Mouse (Mus musculus) lung, postnatal 0 days (tissue): ENCODE results near the gene Ccnh. TPM values are rescaled to one million over a fixed set of nuclear protein-coding genes. Genes with fewer than 3 reads are reported as not detected.
"Not testable (repeated sequence)": the region's sequence is repeated elsewhere in the genome, so short reads cannot be mapped to it uniquely, and the experiment has no call there.

Experiments
- ATAC-seq: fragments of 200-750 bp; cut with Nextera tagmentation; 2 replicates; pipeline ENCODE4 v1.8.0; 2017; ENCODE audit warnings: moderate library complexity
- DNase-seq: peaks from one replicate; pipeline ENCODE4 v3.0.0-alpha.2; 2016; ENCODE audit warnings: low spot score
- H3K27ac ChIP-seq: fragments of 300-500 bp; sonication (generic); 2 replicates; pipeline ENCODE4 v1.5.1; 2014; ENCODE audit warnings: antibody characterized with exemption, mild to moderate bottlenecking, low read length, mixed read lengths
- H3K27me3 ChIP-seq: fragments of 300-500 bp; sonication (generic); replicated peaks from 2 replicates; pipeline ENCODE4 v1.6.1; 2014; ENCODE audit warnings: low read length, mixed read lengths; ENCODE audit not compliant: insufficient read depth
- H3K36me3 ChIP-seq: fragments of 300-500 bp; sonication (generic); 2 replicates; pipeline ENCODE4 v1.6.1; 2014; ENCODE audit warnings: low read length, mixed read lengths; ENCODE audit not compliant: insufficient read depth
- H3K4me1 ChIP-seq: fragments of 300-500 bp; sonication (generic); 2 replicates; pipeline ENCODE4 v1.6.1; 2014; ENCODE audit warnings: antibody characterized with exemption, low read depth, low read length, mixed read lengths; ENCODE audit not compliant: insufficient read depth
- H3K4me2 ChIP-seq: fragments of 300-500 bp; sonication (generic); replicated peaks from 2 replicates; pipeline ENCODE4 v1.6.1; 2014; ENCODE audit warnings: low read depth, mild to moderate bottlenecking, low read length, moderate library complexity, mixed read lengths
- H3K4me3 ChIP-seq: fragments of 300-500 bp; sonication (generic); 2 replicates; pipeline ENCODE4 v1.5.1; 2014; ENCODE audit warnings: low read depth, low read length
- H3K9ac ChIP-seq: fragments of 300-500 bp; sonication (generic); replicated peaks from 2 replicates; pipeline ENCODE4 v1.6.1; 2014; ENCODE audit warnings: low read depth, mild to moderate bottlenecking
- H3K9me3 ChIP-seq: fragments of 300-500 bp; sonication (generic); 2 replicates; pipeline ENCODE4 v1.6.1; 2016; ENCODE audit warnings: low read length, mixed read lengths
- CTCF ChIP-seq: IDR thresholded peaks from 2 replicates; pipeline ENCODE4 v1.5.1; 2016; ENCODE audit warnings: antibody characterized with exemption, mild to moderate bottlenecking
- EP300 ChIP-seq: IDR thresholded peaks from 2 replicates; pipeline ENCODE4 v1.6.1; 2016; ENCODE audit warnings: antibody characterized with exemption, mild to moderate bottlenecking, control low read depth
- WGBS: fragments of 180-500 bp; shearing (Covaris S2); extraction: QIAGEN DNeasy Blood & Tissue Kit; methylation state at CpG from one replicate; pipeline ENCODE4 v1.1.7; 2014; 5-methylcytosine and 5-hydroxymethylcytosine counted together
- polyA plus RNA-seq: library from polyadenylated mRNA; unstranded; fragments of >200 nt; fragmentation: Nextera tagmentation; extraction: Ambion mirVana; gene quantifications from 2 replicates; pipeline ENCODE4 v1.2.1, GENCODE M21; 2015

The Ccnh gene
- polyA plus RNA-seq, result 43.6 and 43.8 TPM in 2 replicates

DNA sequence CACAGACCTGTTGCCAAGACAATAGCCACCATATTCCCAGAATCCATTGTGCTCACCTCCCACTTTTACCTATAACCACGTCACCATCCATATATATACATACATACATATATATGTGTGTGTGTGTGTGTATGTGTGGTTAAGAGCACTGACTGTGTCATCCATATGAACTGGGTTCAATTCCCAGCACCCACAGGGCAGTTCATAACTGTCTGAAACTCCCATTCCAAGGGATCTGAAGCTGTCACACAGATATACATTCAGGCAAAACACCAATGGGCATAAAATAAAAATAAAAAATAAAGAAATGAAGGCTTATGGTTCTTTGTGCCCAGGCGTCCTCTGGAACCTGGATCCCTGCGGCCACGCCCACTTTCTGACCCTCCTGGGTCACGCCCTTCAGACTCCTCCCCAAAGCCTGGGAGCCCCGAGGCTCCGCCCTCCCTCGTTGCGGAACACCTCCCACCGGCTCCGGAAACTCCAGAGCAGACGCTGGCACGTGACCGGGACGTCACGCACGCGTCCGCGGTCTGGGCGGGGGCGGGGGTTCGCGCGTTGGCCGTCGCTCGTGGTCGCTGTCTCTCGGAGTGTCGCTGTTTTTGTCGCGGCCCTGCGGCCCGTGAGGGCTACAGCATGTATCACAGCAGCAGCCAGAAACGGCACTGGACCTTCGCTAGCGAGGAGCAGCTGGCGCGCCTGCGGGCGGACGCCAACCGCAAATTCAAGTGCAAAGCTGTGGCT is at the start of gene Ccnh:
Gene Ccnh, plus strand, starts transcription at position 506 of the 741 bp plus-strand sequence.
- no peaks in the 10 kb centered on the region for H3K27me3 ChIP-seq
- TF ChIP-seq CTCF (peak; percentile 22; the same call in 1 of the 2 replicates), EP300 (no peak)
- peak; percentile 99 for ATAC-seq

DNA sequence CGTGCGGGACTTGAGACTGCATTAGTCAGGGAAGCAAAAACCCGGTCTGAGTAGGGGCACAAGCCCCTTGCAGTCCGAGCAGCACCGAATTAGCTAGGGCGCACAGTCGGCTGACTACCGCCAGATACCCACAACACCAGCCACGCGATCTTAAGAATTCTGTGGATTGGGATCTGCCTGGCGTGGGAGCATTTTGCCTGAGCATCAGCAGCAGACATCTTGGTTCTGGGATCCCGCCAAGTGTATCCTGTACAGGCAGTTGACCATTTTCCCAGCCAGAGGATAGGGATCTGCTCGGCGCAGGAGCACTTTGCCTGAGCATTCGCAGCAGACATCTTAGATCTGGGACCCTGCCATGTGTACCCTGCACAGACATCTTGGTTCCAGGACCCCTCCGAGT is 45.8 kb upstream of the Ccnh start:
- H3K9me3 ChIP-seq, result not testable (repeated sequence)

More for the DNA sequence above, at the start of gene Ccnh:
- 2% methylated on average over 44 of the region's 44 CpGs for WGBS
- H3K9me3 ChIP-seq, result no peaks in the 10 kb centered on the region
- H3K4me3 ChIP-seq, result peak within 1 kb of the TSS; percentile 76
- H3K27ac ChIP-seq, result peak within 1 kb of the TSS; percentile 87
- H3K4me2 ChIP-seq, result peak within 1 kb of the TSS; percentile 94
- no peaks in the 10 kb centered on the region for H3K4me1 ChIP-seq
- peak; percentile 97 for DNase-seq
- H3K36me3 ChIP-seq, result peaks cover 4% of the 10 kb centered on the region; the same call in 1 of the 2 replicates
- H3K9ac ChIP-seq, result peak within 1 kb of the TSS; percentile 70

DNA sequence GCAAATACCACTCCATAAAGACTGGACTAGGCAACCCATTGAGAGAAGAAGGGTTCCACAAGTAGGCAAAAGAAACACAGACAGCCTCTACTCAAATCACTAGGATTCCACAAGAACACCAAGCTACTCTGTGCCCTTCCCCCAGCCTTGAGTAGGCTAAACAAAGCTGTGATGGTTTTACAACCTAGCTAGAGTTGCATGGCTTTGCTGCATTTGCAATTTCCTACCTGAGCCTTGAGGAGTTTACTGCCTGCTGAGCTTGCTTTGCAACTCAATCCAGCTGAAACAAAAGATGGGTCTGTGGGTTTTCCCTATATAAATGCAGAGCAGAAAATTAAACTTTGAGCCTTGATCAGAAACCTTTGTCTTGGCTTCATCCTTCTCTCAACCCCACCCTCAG is 42.7 kb upstream of the Ccnh start:
- no peaks in the 10 kb centered on the region for H3K4me1 ChIP-seq
- no peak overlapping the region for H3K9ac ChIP-seq
- no peak for TF ChIP-seq CTCF
- TF ChIP-seq EP300, result no peak
- no peaks in the 10 kb centered on the region for H3K27me3 ChIP-seq
- ATAC-seq, result no peak
- no peaks in the 10 kb centered on the region for H3K9me3 ChIP-seq
- no peak overlapping the region for H3K4me2 ChIP-seq
- H3K4me3 ChIP-seq, result no peak overlapping the region
- no peak for DNase-seq
- H3K27ac ChIP-seq, result no peak overlapping the region
- no peaks in the 10 kb centered on the region for H3K36me3 ChIP-seq

More for the DNA sequence above, 45.8 kb upstream of the Ccnh start:
- not testable (repeated sequence) for H3K4me1 ChIP-seq, H3K9ac ChIP-seq, DNase-seq, H3K27me3 ChIP-seq, H3K27ac ChIP-seq, ATAC-seq, H3K36me3 ChIP-seq, H3K4me3 ChIP-seq, H3K4me2 ChIP-seq
- 89% methylated on average over 16 of the region's 16 CpGs for WGBS

DNA sequence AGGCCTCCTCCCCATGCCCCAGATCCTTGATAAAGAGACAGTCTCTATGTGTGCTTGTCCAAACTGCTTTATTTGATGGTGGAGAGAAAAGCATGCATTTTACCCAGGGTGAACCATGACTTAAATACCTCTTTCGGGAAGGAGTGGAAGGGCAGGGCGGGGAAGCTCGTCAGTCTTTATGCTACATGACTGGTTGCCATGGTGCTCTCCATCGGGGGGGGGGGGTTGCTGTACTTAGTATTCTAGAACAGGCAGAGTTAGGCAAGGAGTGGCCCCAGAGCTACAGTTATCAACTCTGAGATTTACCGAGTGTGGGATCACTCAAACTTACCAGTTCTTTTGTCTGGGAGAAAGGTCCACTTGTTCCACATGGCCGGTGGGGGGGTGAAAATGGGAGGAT is 34.5 kb upstream of the Ccnh start:
- no peak for TF ChIP-seq EP300
- TF ChIP-seq CTCF, result no peak
- no peak overlapping the region for H3K27ac ChIP-seq
- H3K4me2 ChIP-seq, result no peak overlapping the region
- no peaks in the 10 kb centered on the region for H3K9me3 ChIP-seq
- H3K9ac ChIP-seq, result no peak overlapping the region
- H3K36me3 ChIP-seq, result no peaks in the 10 kb centered on the region
- ATAC-seq (no peak), DNase-seq (no peak)
- no peaks in the 10 kb centered on the region for H3K4me1 ChIP-seq
- no peak overlapping the region for H3K4me3 ChIP-seq
- WGBS, result 84% methylated on average over 6 of the region's 6 CpGs
- no peaks in the 10 kb centered on the region for H3K27me3 ChIP-seq

DNA sequence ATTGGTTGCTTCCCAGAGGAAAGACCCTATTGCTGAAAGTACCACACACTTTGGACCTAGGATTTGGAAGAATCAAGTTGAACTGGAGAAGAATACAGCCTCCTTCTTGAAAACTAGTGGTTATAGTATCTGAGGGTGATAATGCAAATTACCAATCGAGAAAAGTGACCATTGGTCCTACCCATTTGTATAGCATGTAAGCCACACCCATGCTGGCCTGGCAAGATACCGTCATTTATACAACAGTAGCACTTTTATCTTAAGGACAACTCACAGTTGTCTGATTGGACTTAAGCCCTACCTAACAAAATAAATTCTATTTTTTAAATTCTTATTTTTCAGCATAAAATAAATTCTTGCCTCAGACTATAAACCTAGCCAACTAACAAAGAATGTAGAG is 29.2 kb upstream of the Ccnh start:
- 68% methylated on average over 2 of the region's 2 CpGs for WGBS
- Histone ChIP-seq H3K9ac (no peak overlapping the region), H3K36me3 (no peaks in the 10 kb centered on the region), H3K27me3 (no peaks in the 10 kb centered on the region), H3K27ac (no peak overlapping the region), H3K4me2 (no peak overlapping the region), H3K9me3 (no peaks in the 10 kb centered on the region), H3K4me1 (no peaks in the 10 kb centered on the region), H3K4me3 (no peak overlapping the region)
- DNase-seq, result no peak
- ATAC-seq, result no peak
- TF ChIP-seq EP300, result no peak
- TF ChIP-seq CTCF, result no peak

DNA sequence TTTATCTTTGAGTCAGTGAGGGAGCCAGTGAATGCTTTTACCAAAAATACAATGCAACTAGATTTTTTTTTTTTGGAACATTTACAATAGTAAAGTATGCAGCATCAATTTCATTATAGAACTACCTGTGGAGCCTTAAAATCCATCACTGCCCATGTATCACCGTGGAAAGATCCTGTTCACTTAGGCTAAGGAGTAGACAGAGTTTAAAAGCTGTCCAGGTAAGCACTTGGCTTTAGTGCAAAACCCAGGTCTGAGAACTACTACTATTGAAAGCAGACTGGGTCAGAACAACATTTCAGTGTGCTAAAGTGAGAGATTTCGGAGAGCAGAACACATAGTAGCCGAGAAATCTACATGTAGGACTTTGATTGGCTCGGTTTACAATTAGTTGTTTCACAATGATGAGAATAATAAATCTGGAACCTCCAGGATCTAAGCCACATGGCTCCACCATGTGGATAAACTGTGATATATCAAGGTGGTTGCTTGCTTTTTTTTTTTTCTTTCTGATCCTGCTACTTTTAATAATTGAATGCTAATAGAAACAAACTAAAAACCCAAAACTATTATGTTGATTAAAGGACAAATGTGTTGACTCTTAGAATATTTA is 24.6 kb upstream of the Ccnh start:
- ATAC-seq (no peak), DNase-seq (peak; percentile 10)
- H3K4me2 ChIP-seq, result no peak overlapping the region
- WGBS, result 27% methylated on average over 4 of the region's 4 CpGs
- no peak overlapping the region for H3K4me3 ChIP-seq
- H3K9me3 ChIP-seq, result no peaks in the 10 kb centered on the region
- no peaks in the 10 kb centered on the region for H3K27me3 ChIP-seq
- H3K4me1 ChIP-seq, result no peaks in the 10 kb centered on the region
- no peak overlapping the region for H3K9ac ChIP-seq
- TF ChIP-seq EP300 (no peak), CTCF (no peak)
- no peaks in the 10 kb centered on the region for H3K36me3 ChIP-seq
- H3K27ac ChIP-seq, result no peak overlapping the region
